In the genomic region with DNA sequence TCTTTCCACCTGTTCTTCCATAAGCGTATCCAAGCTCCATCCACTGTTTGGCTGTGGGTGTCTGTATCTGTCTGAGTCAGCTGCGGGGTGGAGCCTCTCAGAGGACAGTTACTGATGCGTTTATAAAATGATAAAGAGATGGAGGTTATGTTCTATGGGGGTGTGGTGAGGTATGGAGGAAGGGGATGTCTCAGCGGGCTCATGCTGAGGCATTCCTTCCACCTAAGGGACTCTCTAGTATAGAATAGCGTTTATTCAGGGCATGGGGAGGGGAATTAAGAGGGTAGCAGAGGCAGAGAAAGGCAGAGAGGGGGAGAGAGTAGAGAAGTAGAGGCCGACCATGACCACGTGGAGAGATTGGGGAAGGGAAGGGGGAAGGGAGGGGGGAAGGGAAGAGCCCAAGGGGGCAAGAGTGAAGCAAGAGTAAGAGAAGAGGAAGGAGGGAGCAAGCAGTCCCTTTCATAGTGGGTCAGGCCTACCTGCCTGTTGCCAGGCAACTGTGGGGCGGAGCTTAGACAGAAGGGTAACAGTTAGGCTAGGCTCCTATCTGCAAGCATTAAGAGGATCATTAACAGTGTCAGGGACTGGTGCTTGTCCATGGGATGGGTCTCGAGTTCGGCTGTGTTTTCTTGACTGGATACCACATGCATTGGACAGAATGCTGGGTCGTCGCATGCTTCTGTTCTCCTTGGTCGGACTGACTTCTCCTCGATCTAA, we compare ENCODE assay signal across 9 mouse cellular contexts.
DNase-seq lines count a peak whose midpoint lies in the region; ATAC-seq and TF ChIP-seq lines count a peak whose summit lies in the region.
"Had no signal": no experiment of that assay in that cellular context is flagged by ENCODE, and none has a peak within 500 bp of the region (broad histone marks: within the 10 kb centered on the region; RNA-seq: fewer than 3 reads in every experiment).

No protein-coding gene starts in this region.

- WGBS in kidney, embryonic 14.5 days: 40% methylated on average over 14 of the region's 14 CpGs
- 47% methylated on average over 14 of the region's 14 CpGs for WGBS in kidney, adult 2 months
- WGBS in embryonic facial prominence, embryonic 12.5 days: 29% methylated on average over 14 of the region's 14 CpGs
- WGBS in intestine, postnatal 0 days: 32% methylated on average over 14 of the region's 14 CpGs
- WGBS in neural tube, embryonic 13.5 days: 42% methylated on average over 14 of the region's 14 CpGs

- H3K27ac ChIP-seq in kidney, embryonic 14.5 days (ENCODE audit: low read depth, low read length): no peak overlapping the region
- H3K27ac ChIP-seq in kidney, adult 2 months (ENCODE audit: insufficient read depth, low read depth, low read length): no peak overlapping the region
- H3K27ac ChIP-seq in embryonic facial prominence, embryonic 12.5 days: no peak overlapping the region
- no peak overlapping the region for H3K27ac ChIP-seq in intestine, postnatal 0 days (ENCODE audit: low read depth, low read length)
- H3K27ac ChIP-seq in neural tube, embryonic 13.5 days (replicated peaks): no peak overlapping the region
- H3K27ac ChIP-seq: macrophage had no signal

- TF ChIP-seq CTCF in kidney, adult 2 months (conservative IDR thresholded peaks at IDR 0.05; ENCODE audit: insufficient read depth, insufficient read length, low read depth, low read length): no peak
- no peak for TF ChIP-seq CTCF in intestine, postnatal 0 days (IDR thresholded peaks at IDR 0.05; ENCODE audit: low read depth)

- peak; percentile 69; the same call in 1 of the 2 replicates for ATAC-seq in kidney, embryonic 14.5 days (ENCODE audit: low FRiP score, low TSS enrichment)
- no peak for ATAC-seq in embryonic facial prominence, embryonic 12.5 days (ENCODE audit: insufficient number of reproducible peaks, insufficient read depth, low FRiP score, low TSS enrichment)
- no peak for ATAC-seq in intestine, postnatal 0 days
- ATAC-seq in neural tube, embryonic 13.5 days (ENCODE audit: low read depth): no peak

- H3K27me3 ChIP-seq in kidney, embryonic 14.5 days (ENCODE audit: control insufficient read depth, insufficient read depth, low read length): no peaks in the 10 kb centered on the region
- no peaks in the 10 kb centered on the region for H3K27me3 ChIP-seq in kidney, adult 2 months (replicated peaks; ENCODE audit: control insufficient read depth, insufficient read depth, low read length)
- H3K27me3 ChIP-seq in embryonic facial prominence, embryonic 12.5 days: no peaks in the 10 kb centered on the region
- no peaks in the 10 kb centered on the region for H3K27me3 ChIP-seq in intestine, postnatal 0 days (replicated peaks; ENCODE audit: control insufficient read depth, insufficient read depth, low read length)
- H3K27me3 ChIP-seq in neural tube, embryonic 13.5 days: no peaks in the 10 kb centered on the region

- peak overlapping the region; percentile 53 for H3K4me2 ChIP-seq in kidney, embryonic 14.5 days (replicated peaks; ENCODE audit: low read depth, low read length)
- peak overlapping the region; percentile 56 for H3K4me2 ChIP-seq in embryonic facial prominence, embryonic 12.5 days (replicated peaks)
- peak overlapping the region; percentile 46 for H3K4me2 ChIP-seq in intestine, postnatal 0 days (replicated peaks; ENCODE audit: low read depth)
- H3K4me2 ChIP-seq in neural tube, embryonic 13.5 days: peak overlapping the region; percentile 52

- no peaks in the 10 kb centered on the region for H3K9me3 ChIP-seq in kidney, embryonic 14.5 days (ENCODE audit: control insufficient read depth, low read length)
- H3K9me3 ChIP-seq in embryonic facial prominence, embryonic 12.5 days: peaks cover 4% of the 10 kb centered on the region; the same call in 1 of the 2 replicates
- H3K9me3 ChIP-seq in intestine, postnatal 0 days (ENCODE audit: control insufficient read depth): no peaks in the 10 kb centered on the region
- peaks cover 22% of the 10 kb centered on the region for H3K9me3 ChIP-seq in neural tube, embryonic 13.5 days

- no peak for TF ChIP-seq POLR2A in kidney, adult 2 months (IDR thresholded peaks at IDR 0.05; ENCODE audit: low read depth, low read length)

- peak overlapping the region; percentile 42; the same call in 1 of the 2 replicates for H3K9ac ChIP-seq in kidney, embryonic 14.5 days (ENCODE audit: low read depth, low read length)
- H3K9ac ChIP-seq in embryonic facial prominence, embryonic 12.5 days: no peak overlapping the region; the same call in 1 of the 2 replicates
- H3K9ac ChIP-seq in intestine, postnatal 0 days (ENCODE audit: low read depth, low read length): no peak overlapping the region
- no peak overlapping the region for H3K9ac ChIP-seq in neural tube, embryonic 13.5 days

- H3K4me3 ChIP-seq in kidney, embryonic 14.5 days (ENCODE audit: low read length): peak overlapping the region; percentile 26
- H3K4me3 ChIP-seq in kidney, adult 2 months (ENCODE audit: insufficient read depth, low read depth, low read length): no peak overlapping the region
- peak overlapping the region; percentile 27 for H3K4me3 ChIP-seq in embryonic facial prominence, embryonic 12.5 days
- H3K4me3 ChIP-seq in intestine, postnatal 0 days (ENCODE audit: low read depth, low read length): no peak overlapping the region
- peak overlapping the region; percentile 20 for H3K4me3 ChIP-seq in neural tube, embryonic 13.5 days

- H3K36me3 ChIP-seq in kidney, embryonic 14.5 days (ENCODE audit: control insufficient read depth, insufficient read depth, low read length): no peaks in the 10 kb centered on the region
- H3K36me3 ChIP-seq in kidney, adult 2 months (ENCODE audit: control insufficient read depth, insufficient read depth, low read length): no peaks in the 10 kb centered on the region
- no peaks in the 10 kb centered on the region for H3K36me3 ChIP-seq in embryonic facial prominence, embryonic 12.5 days
- H3K36me3 ChIP-seq in intestine, postnatal 0 days (ENCODE audit: control insufficient read depth, insufficient read depth): no peaks in the 10 kb centered on the region
- H3K36me3 ChIP-seq in neural tube, embryonic 13.5 days: no peaks in the 10 kb centered on the region

- no peak for DNase-seq in kidney, adult 2 months
- no peak for DNase-seq in right cerebral cortex, postnatal 10 days (ENCODE audit: low spot score in 2 of 2)
- no peak for DNase-seq in cerebellum, postnatal 4 days (ENCODE audit: low spot score in 2 of 2)
- no peak for DNase-seq in cerebellum, adult 9-10 months

- H3K4me1 ChIP-seq in kidney, embryonic 14.5 days (ENCODE audit: control insufficient read depth, insufficient read depth, low read length): peaks cover 8% of the 10 kb centered on the region; the same call in 1 of the 2 replicates
- H3K4me1 ChIP-seq in kidney, adult 2 months (ENCODE audit: control insufficient read depth, insufficient read depth, low read length): no peaks in the 10 kb centered on the region
- H3K4me1 ChIP-seq in embryonic facial prominence, embryonic 12.5 days: 0 out of 2 replicates have a peak, but pooled peaks cover 5% of the 10 kb centered on the region
- no peaks in the 10 kb centered on the region for H3K4me1 ChIP-seq in intestine, postnatal 0 days (replicated peaks; ENCODE audit: control insufficient read depth, insufficient read depth, low read length)
- peaks cover 16% of the 10 kb centered on the region for H3K4me1 ChIP-seq in neural tube, embryonic 13.5 days (replicated peaks)

Comparison
In these comparisons a context has a peak if more than half of its experiments do, and no peak if none do; other contexts are left out.
1. H3K4me3 ChIP-seq: peak in kidney, embryonic 14.5 days (single experiment), embryonic facial prominence, embryonic 12.5 days (single experiment) and neural tube, embryonic 13.5 days (single experiment); none in kidney, adult 2 months (single experiment) and intestine, postnatal 0 days (single experiment).
2. Peak in every context shown above with its lines, with median percentiles within 50 percentile points of each other: H3K4me2 ChIP-seq.